Mouse (Mus musculus) stomach, embryonic 15.5 days (tissue): Measurements from ENCODE around the gene Pcx. TPM values are rescaled to one million over a fixed set of nuclear protein-coding genes. Genes with fewer than 3 reads are reported as not detected.

Experiments
- ATAC-seq: fragments of 200-750 bp; cut with Nextera tagmentation; 2 replicates; pipeline ENCODE4 v1.8.0; 2017; ENCODE audit warnings: low read depth, moderate number of reproducible peaks, moderate TSS enrichment; ENCODE audit not compliant: insufficient read depth, low FRiP score
- H3K27ac ChIP-seq: fragments of 300-500 bp; sonication (generic); 2 replicates; pipeline ENCODE4 v1.5.1; 2015; ENCODE audit warnings: mild to moderate bottlenecking, inconsistent platforms
- H3K27me3 ChIP-seq: fragments of 300-500 bp; sonication (generic); replicated peaks from 2 replicates; pipeline ENCODE4 v1.6.1; 2015; ENCODE audit warnings: inconsistent platforms
- H3K36me3 ChIP-seq: fragments of 300-500 bp; sonication (generic); 2 replicates; pipeline ENCODE4 v1.6.1; 2015; ENCODE audit warnings: inconsistent platforms
- H3K4me1 ChIP-seq: fragments of 300-500 bp; sonication (generic); 2 replicates; pipeline ENCODE4 v1.6.1; 2015; ENCODE audit warnings: inconsistent platforms
- H3K4me2 ChIP-seq: fragments of 300-500 bp; sonication (generic); 2 replicates; pipeline ENCODE4 v1.6.1; 2015; ENCODE audit warnings: mild to moderate bottlenecking, inconsistent platforms
- H3K4me3 ChIP-seq: fragments of 300-500 bp; sonication (generic); replicated peaks from 2 replicates; pipeline ENCODE4 v1.5.1; 2015; ENCODE audit warnings: inconsistent platforms
- H3K9ac ChIP-seq: fragments of 300-500 bp; sonication (generic); 2 replicates; pipeline ENCODE4 v1.6.1; 2015; ENCODE audit warnings: inconsistent platforms
- H3K9me3 ChIP-seq: fragments of 300-500 bp; sonication (generic); 2 replicates; pipeline ENCODE4 v1.6.1; 2016; ENCODE audit warnings: inconsistent platforms
- WGBS: fragments of 180-500 bp; shearing (Covaris S2); methylation state at CpG from one replicate; pipeline ENCODE4 v1.1.7; 2015; 5-methylcytosine and 5-hydroxymethylcytosine counted together
- polyA plus RNA-seq: library from polyadenylated mRNA; unstranded; fragments of >200 nt; fragmentation: Nextera tagmentation; extraction: Ambion mirVana; gene quantifications from 2 replicates; pipeline ENCODE4 v1.2.1, GENCODE M21; 2015

Gene Pcx
- polyA plus RNA-seq, 1 experiment from 2014 or later: 19.1 TPM

DNA sequence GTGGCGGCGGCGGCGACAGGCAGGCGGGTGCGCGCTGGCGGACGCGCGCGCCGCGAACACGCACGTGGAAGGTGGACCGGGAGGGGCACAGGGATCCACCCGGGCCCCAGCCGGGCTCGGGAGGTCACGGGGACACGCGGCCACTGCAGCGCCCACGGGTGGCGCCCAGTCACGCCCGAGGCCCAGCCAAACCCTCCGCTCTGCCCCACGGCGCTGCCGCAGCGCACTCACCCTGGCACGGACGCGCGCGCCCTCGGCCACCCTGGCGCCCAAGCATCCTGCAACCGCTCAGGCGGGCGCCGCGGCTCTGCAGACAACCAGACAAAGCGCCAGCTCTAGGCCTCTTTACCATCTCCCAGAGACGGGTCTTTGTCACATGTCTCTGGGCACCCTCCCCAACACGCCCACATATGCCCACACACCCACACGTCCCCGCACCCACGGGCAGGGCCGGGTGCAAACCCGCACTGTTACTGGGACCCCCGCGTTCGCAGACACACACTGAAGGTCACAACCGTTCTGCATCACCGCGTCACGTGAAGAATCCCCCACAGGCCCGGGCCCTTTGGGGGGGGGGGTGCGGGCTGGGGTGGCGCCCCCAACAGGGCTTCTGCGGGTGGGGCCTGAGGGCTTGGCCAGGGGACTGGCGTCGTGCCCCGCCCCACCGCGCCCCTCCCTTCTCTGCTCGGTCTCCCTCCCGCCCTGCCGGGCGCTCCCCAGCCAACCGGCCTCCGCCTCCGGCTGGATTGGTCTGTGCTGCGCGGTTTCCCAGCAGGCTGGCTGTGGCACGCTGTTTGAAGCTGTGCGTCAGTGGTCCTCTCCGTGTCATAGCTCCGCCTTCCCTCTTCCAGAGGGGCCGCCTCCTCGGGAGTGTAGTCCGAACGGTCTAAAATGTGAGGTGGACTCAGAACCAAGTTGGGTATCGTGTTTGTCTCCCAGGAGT is 105.2 kb downstream of the Pcx start, which contains the start of gene Lrfn4:
Lrfn4 (minus strand) TSS at position 517 of the 943 bp plus-strand sequence.
- peak; percentile 94 for ATAC-seq
- Histone ChIP-seq H3K27ac (peak within 1 kb of the TSS; percentile 91), H3K4me1 (peaks cover 34% of the 10 kb centered on the region), H3K9ac (peak within 1 kb of the TSS; percentile 69), H3K4me2 (peak within 1 kb of the TSS; percentile 84), H3K4me3 (peak within 1 kb of the TSS; percentile 90), H3K27me3 (no peaks in the 10 kb centered on the region), H3K36me3 (peaks cover 18% of the 10 kb centered on the region), H3K9me3 (no peaks in the 10 kb centered on the region)
- WGBS: under 1% methylated on average over 71 of the region's 87 CpGs

DNA sequence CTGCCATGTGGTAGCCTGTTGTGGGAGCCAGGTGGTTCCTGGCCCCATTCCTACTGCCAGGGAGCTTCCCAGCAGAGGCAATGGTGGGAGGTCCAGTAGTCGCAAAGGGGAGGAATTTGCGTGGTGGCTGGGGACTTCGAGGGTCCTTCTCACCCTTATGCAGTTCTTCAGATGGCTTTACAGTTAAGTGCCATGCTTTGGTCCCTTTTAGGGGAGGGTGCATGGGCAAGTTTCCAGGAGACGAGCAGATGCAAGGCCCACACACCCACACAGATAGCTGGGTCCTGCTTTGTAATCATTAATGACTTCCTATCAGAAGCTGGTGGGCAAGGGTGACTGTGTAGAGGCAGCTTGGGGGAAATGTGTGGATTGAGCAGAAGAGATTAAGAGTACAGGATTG is 106.3 kb downstream of the Pcx start:
- Histone ChIP-seq H3K27me3 (no peaks in the 10 kb centered on the region), H3K4me2 (peak overlapping the region; percentile 84), H3K4me3 (peak overlapping the region; percentile 90), H3K36me3 (peaks cover 22% of the 10 kb centered on the region), H3K27ac (peak overlapping the region; percentile 91), H3K9me3 (no peaks in the 10 kb centered on the region), H3K4me1 (peaks cover 34% of the 10 kb centered on the region), H3K9ac (no peak overlapping the region)
- no peak for ATAC-seq
- 24% methylated on average over 4 of the region's 4 CpGs for WGBS

DNA sequence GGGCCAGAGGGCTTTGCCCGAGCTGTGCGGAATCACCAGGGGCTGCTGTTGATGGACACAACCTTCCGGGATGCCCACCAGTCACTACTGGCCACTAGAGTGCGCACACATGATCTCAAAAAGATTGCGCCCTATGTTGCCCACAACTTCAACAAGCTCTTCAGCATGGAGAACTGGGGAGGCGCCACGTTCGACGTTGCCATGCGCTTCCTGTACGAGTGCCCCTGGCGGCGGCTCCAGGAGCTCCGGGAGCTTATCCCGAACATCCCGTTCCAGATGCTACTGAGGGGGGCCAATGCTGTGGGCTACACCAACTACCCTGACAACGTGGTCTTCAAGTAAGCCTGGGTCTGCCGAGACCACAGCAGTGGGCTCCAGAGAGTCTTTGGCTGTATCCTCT is 107.9 kb downstream of the Pcx start:
- Histone ChIP-seq H3K4me2 (no peak overlapping the region), H3K36me3 (peaks cover 19% of the 10 kb centered on the region; the same call in 1 of the 2 replicates), H3K27me3 (no peaks in the 10 kb centered on the region), H3K9ac (no peak overlapping the region), H3K9me3 (no peaks in the 10 kb centered on the region), H3K4me3 (no peak overlapping the region), H3K4me1 (peaks cover 27% of the 10 kb centered on the region), H3K27ac (no peak overlapping the region)
- WGBS: 40% methylated on average over 18 of the region's 18 CpGs
- no peak for ATAC-seq

DNA sequence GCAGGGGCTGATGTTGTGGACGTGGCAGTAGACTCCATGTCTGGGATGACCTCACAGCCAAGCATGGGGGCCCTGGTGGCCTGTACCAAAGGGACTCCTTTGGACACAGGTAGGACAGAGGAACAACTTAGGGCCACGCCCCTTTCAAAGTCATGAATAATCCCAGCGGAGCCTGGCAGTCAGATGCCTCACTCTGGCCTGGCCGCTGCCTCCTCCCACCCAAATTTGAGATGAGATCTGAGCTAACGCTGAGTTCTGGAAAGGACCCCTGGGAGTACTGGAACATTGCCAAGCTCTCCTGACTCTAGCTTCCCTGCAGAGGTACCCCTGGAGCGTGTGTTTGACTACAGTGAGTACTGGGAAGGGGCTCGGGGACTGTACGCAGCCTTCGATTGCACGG is 109.2 kb downstream of the Pcx start:
- H3K4me3 ChIP-seq: no peak overlapping the region
- 0 out of 2 replicates have a peak, but pooled peaks cover 26% of the 10 kb centered on the region for H3K36me3 ChIP-seq
- no peaks in the 10 kb centered on the region for H3K27me3 ChIP-seq
- H3K27ac ChIP-seq: no peak overlapping the region
- WGBS: 80% methylated on average over 10 of the region's 10 CpGs
- H3K4me2 ChIP-seq: no peak overlapping the region
- no peak for ATAC-seq
- H3K4me1 ChIP-seq: peaks cover 18% of the 10 kb centered on the region
- H3K9ac ChIP-seq: no peak overlapping the region
- H3K9me3 ChIP-seq: no peaks in the 10 kb centered on the region

DNA sequence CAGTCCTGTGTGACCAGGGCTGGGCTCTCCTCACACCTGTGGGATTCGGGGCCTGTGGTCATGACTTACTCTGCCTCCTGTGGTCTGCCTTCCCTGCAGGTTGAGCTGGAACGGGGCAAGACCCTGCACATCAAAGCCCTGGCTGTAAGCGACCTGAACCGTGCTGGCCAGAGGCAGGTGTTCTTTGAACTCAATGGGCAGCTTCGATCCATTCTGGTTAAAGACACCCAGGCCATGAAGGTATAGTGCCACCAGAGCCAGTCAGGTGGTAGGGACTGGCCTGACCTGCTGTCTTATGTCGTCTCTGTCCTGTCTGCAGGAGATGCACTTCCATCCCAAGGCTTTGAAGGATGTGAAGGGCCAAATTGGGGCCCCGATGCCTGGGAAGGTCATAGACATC is 110.4 kb downstream of the Pcx start:
- WGBS: 85% methylated on average over 7 of the region's 7 CpGs
- H3K9ac ChIP-seq: no peak overlapping the region
- no peak overlapping the region for H3K4me3 ChIP-seq
- H3K4me1 ChIP-seq: peaks cover 21% of the 10 kb centered on the region; the same call in 1 of the 2 replicates
- ATAC-seq: no peak
- H3K9me3 ChIP-seq: no peaks in the 10 kb centered on the region
- no peaks in the 10 kb centered on the region for H3K27me3 ChIP-seq
- no peak overlapping the region for H3K4me2 ChIP-seq
- 0 out of 2 replicates have a peak, but pooled peaks cover 26% of the 10 kb centered on the region for H3K36me3 ChIP-seq
- H3K27ac ChIP-seq: no peak overlapping the region

DNA sequence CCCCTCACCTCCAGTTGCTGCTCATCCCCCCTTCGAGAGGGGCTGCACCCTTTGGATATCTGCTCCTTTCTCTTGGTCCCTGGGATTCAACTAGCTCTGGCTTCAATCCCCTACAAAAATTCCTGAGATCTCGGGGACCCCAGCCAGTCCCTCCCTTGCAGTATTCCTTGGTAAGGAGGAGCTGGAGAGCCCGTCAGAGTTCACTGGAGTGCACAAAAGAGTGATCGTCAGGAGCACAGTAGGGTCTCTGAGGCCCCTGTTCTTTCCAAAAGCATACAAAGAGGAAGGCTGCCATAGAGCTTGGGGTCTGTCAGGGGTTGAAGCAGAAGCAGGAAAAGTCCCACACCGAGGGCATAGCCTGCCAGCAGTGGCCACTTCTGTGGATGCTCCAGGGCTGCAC is 112.5 kb downstream of the Pcx start:
- Histone ChIP-seq H3K9me3 (no peaks in the 10 kb centered on the region), H3K4me1 (peaks cover 19% of the 10 kb centered on the region), H3K4me3 (no peak overlapping the region), H3K4me2 (no peak overlapping the region), H3K9ac (no peak overlapping the region), H3K36me3 (0 out of 2 replicates have a peak, but pooled peaks cover 26% of the 10 kb centered on the region), H3K27me3 (no peaks in the 10 kb centered on the region), H3K27ac (no peak overlapping the region)
- WGBS: 86% methylated on average over 5 of the region's 5 CpGs
- no peak for ATAC-seq

DNA sequence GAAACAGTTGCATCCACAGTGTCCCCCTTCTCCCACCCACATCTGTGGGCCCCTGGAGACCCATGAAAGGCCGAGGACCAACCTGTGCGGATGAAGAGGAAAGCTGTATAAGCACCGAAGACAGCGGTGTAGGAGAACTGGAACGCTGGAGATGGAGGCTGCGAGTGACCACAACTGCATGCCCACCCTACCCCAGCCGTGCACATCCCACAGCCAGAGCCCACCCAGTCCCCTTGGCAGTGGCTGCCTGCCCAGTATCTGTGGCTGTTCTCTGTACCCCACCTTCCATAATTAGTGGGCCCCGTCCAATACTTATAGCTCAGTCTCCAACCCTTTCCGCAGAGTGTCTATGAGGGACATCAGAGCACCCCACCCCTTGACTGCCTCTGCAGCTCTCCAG is 113.1 kb downstream of the Pcx start:
- Histone ChIP-seq H3K4me2 (no peak overlapping the region), H3K9ac (no peak overlapping the region), H3K27ac (no peak overlapping the region), H3K27me3 (no peaks in the 10 kb centered on the region), H3K9me3 (no peaks in the 10 kb centered on the region), H3K36me3 (0 out of 2 replicates have a peak, but pooled peaks cover 26% of the 10 kb centered on the region), H3K4me3 (no peak overlapping the region), H3K4me1 (peaks cover 19% of the 10 kb centered on the region)
- WGBS: 94% methylated on average over 9 of the region's 9 CpGs
- ATAC-seq: no peak

DNA sequence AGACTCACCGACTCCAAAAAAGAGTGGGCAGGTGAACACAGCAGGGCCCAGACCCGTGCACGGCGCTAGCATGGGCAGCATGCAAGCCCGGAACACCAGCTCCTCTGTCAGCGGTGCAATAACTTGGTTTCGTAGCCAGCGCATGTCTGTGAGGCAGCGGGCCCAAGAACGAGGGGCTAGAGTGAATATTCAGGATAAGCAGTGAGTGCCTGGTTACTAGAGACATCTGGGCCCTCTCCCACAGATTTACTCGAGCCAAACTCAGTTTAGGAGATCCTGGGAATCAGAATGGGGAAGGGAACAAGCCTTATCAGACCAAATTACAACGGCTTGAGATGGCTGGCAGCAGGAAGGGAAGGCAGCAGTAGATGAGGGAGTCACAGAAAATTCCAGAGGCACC is 113.7 kb downstream of the Pcx start:
- Histone ChIP-seq H3K4me1 (peaks cover 19% of the 10 kb centered on the region), H3K9ac (no peak overlapping the region), H3K36me3 (0 out of 2 replicates have a peak, but pooled peaks cover 26% of the 10 kb centered on the region), H3K9me3 (no peaks in the 10 kb centered on the region), H3K4me3 (no peak overlapping the region), H3K27ac (no peak overlapping the region), H3K4me2 (no peak overlapping the region), H3K27me3 (no peaks in the 10 kb centered on the region)
- ATAC-seq: no peak
- 93% methylated on average over 12 of the region's 12 CpGs for WGBS

DNA sequence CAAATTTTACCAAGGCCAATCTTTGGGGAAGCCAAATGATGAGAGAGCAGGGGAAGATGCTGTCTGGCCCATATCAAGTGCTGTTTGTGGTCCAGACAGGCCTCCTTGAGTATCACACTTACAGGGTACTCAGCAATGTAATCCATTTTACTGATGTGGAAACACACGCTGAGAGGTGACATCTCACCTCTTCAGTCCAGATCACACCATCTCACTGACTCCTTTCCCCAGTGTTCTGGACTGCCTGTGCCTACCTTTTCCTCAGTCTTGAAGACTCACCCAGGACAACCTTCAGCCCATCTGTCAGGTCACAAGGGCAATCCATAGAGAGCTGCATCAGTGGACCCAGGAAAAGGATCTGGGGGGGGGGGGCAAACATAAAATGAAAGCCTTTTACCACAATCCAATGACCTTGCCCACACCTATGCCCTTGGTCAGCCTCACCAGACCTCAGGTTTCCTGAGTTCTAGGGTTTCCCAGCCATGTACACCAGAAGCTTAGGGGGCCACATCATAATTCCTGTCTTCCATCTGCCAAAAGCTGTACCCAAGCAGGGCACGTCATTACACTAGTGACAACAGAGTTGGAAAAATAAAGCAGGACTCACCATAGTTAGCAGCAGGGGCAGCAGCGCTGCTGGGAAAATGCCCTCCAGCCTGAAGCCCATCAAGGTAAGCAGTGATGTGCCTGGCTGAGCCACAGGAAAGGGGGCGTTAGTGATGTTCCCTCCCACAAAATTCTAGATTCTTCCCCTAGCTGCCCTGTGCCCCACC is 114.3 kb downstream of the Pcx start:
- WGBS: 22% methylated on average over 4 of the region's 4 CpGs
- Histone ChIP-seq H3K9me3 (no peaks in the 10 kb centered on the region), H3K4me2 (peak overlapping the region; percentile 85), H3K4me3 (peak overlapping the region; percentile 96), H3K9ac (peak overlapping the region; percentile 94), H3K27ac (peak overlapping the region; percentile 95), H3K4me1 (peaks cover 19% of the 10 kb centered on the region), H3K27me3 (no peaks in the 10 kb centered on the region), H3K36me3 (0 out of 2 replicates have a peak, but pooled peaks cover 26% of the 10 kb centered on the region)
- ATAC-seq: no peak

DNA sequence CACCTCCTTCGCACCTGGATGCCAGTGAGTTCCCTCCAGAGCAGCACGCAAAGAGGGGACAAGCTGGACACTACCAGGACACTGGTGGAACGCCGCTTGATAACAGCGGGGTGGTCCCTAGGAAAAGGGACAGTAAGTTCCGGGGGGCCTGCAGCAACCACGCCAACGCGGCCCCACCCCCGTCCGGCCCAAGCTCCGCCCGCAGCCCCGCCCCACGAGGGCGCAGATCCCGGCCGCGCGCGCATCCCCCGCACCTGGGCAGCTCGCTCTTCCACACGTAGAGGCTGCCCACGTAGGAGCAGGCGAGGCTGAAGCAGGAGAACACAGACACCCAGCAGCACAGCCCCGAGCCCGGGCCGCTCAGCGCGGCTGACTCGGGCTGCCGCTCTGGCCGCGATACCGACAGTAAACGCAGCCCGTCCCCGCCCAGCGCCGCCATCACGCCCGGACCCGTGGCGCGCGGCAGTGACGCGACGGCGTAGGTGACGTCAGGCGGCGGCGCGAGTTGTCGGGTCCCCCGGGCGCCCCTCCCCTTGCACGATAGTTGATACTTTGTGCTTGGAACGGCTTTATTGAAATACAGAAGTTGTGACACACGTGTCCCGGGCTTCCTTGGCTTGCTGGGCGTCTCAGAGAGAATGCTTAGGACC is 115.0 kb downstream of the Pcx start, which contains the start of gene Rce1:
Rce1 (minus strand) TSS at position 463 of the 650 bp plus-strand sequence.
- WGBS: under 1% methylated on average over 64 of the region's 64 CpGs
- peaks cover 19% of the 10 kb centered on the region for H3K4me1 ChIP-seq
- peak within 1 kb of the TSS; percentile 85 for H3K4me2 ChIP-seq
- peak within 1 kb of the TSS; percentile 94 for H3K9ac ChIP-seq
- H3K9me3 ChIP-seq: no peaks in the 10 kb centered on the region
- H3K36me3 ChIP-seq: 0 out of 2 replicates have a peak, but pooled peaks cover 26% of the 10 kb centered on the region
- peak; percentile 90 for ATAC-seq
- no peaks in the 10 kb centered on the region for H3K27me3 ChIP-seq
- peak within 1 kb of the TSS; percentile 95 for H3K27ac ChIP-seq
- peak within 1 kb of the TSS; percentile 96 for H3K4me3 ChIP-seq

DNA sequence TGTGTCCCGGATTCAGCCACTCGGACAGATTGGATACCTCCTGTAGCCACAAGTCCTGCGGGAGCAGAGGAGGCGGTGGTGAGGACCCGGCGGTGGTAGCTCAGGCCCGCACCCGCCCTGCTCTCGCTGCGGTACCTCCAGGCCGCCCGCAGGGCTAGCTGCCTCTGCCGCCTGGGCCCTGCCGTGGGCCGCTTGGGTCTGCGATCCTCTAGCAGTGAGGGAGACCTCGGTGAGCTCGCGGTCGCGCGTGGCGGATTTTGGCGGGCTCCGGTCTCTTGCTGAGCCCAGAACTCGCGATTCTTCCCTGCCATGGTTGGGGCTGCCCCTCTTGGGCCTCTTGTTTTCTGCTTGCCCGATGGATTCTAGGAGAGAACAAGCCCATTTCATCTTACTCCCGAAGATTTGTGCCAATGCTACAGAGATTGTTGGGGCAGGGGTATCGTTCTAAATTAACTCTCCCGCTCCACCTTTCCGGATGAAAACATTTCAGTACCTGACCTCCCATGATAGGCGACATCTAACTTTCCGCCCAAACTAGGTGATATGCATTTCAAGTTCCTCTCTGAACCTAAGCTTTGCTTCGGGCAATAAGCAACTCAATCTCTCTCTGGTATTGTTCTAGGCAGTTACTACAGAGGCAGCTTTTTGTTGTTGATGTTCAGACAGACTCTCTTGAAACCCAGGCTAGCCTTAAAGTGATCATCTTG is 115.7 kb downstream of the Pcx start:
- Histone ChIP-seq H3K36me3 (0 out of 2 replicates have a peak, but pooled peaks cover 21% of the 10 kb centered on the region), H3K4me1 (peaks cover 19% of the 10 kb centered on the region), H3K9me3 (no peaks in the 10 kb centered on the region), H3K4me3 (peak overlapping the region; percentile 96), H3K4me2 (peak overlapping the region; percentile 85), H3K27me3 (no peaks in the 10 kb centered on the region), H3K27ac (peak overlapping the region; percentile 95), H3K9ac (peak overlapping the region; percentile 94)
- ATAC-seq: peak; percentile 59
- WGBS: under 1% methylated on average over 35 of the region's 35 CpGs
